8 mouse cellular contexts compared by ENCODE assay signal in genomic region chr1:121328193-121328555, GRCm38 (mm10). TPM values are rescaled to one million over a fixed set of nuclear protein-coding genes. Genes with fewer than 3 reads are reported as not detected.
DNase-seq lines count a peak whose midpoint lies in the region; ATAC-seq and TF ChIP-seq lines count a peak whose summit lies in the region.

No protein-coding gene starts in this region.

- H3K9me3 ChIP-seq in heart, embryonic 15.5 days (replicated peaks) = no peaks in the 10 kb centered on the region
- no peaks in the 10 kb centered on the region for H3K9me3 ChIP-seq in forebrain, postnatal 0 days (ENCODE audit: low read length)
- H3K9me3 ChIP-seq in liver, postnatal 0 days (ENCODE audit: low read length) = no peaks in the 10 kb centered on the region

- intact Hi-C loops in heart, postnatal 36 days (cut with DNase I) = loop anchor here (5.0 kb wide), 4 partner anchors 69 to 1206 kb away; partner anchors contain the start of genes 3110009E18Rik, Ccdc93, Dbi and Ddx18

- no peak for TF ChIP-seq EP300 in liver, postnatal 0 days (IDR thresholded peaks at IDR 0.05; ENCODE audit: low read depth)

- DNase-seq in heart, postnatal 36 days = no peak
- DNase-seq in NIH3T3 (ENCODE audit: low read depth) (peak; percentile 46), adipocyte (ENCODE audit: low spot score) (no peak), MN1 (ENCODE audit: low spot score) (no peak)
- no peak for DNase-seq in forebrain, postnatal 0 days
- DNase-seq in liver, postnatal 0 days = no peak
- no peak for DNase-seq in adrenal gland, postnatal 10 days

- peak; percentile 25; the same call in 1 of the 2 replicates for ATAC-seq in heart, embryonic 15.5 days (replicated peaks; ENCODE audit: insufficient number of reproducible peaks, insufficient read depth, low FRiP score, low read depth)
- peak; percentile 16 for ATAC-seq in forebrain, postnatal 0 days
- peak; percentile 20 for ATAC-seq in liver, postnatal 0 days

- TF ChIP-seq CTCF in forebrain, postnatal 0 days (IDR thresholded peaks at IDR 0.05; ENCODE audit: low read depth) = no peak
- TF ChIP-seq CTCF in liver, postnatal 0 days (IDR thresholded peaks at IDR 0.05; ENCODE audit: low read depth) = no peak

- H3K4me2 ChIP-seq in heart, embryonic 15.5 days = peak overlapping the region; percentile 81
- H3K4me2 ChIP-seq in forebrain, postnatal 0 days (ENCODE audit: low read depth) = peak overlapping the region; percentile 71
- peak overlapping the region; percentile 85 for H3K4me2 ChIP-seq in liver, postnatal 0 days (ENCODE audit: low read depth, low read length)

- 6% methylated on average over 7 of the region's 7 CpGs for WGBS in heart, embryonic 15.5 days
- WGBS in forebrain, postnatal 0 days = 3% methylated on average over 7 of the region's 7 CpGs
- 2% methylated on average over 7 of the region's 7 CpGs for WGBS in liver, postnatal 0 days (ENCODE audit: insufficient replicate concordance)

- H3K36me3 ChIP-seq in heart, embryonic 15.5 days = no peaks in the 10 kb centered on the region
- H3K36me3 ChIP-seq in forebrain, postnatal 0 days (ENCODE audit: insufficient read depth) = 0 out of 2 replicates have a peak, but pooled peaks cover 5% of the 10 kb centered on the region
- 0 out of 2 replicates have a peak, but pooled peaks cover 3% of the 10 kb centered on the region for H3K36me3 ChIP-seq in liver, postnatal 0 days (replicated peaks; ENCODE audit: insufficient read depth, low read length)

- peak overlapping the region; percentile 91 for H3K9ac ChIP-seq in heart, embryonic 15.5 days
- H3K9ac ChIP-seq in forebrain, postnatal 0 days = peak overlapping the region; percentile 87
- peak overlapping the region; percentile 89 for H3K9ac ChIP-seq in liver, postnatal 0 days (replicated peaks)

- H3K27ac ChIP-seq in heart, embryonic 15.5 days = peak overlapping the region; percentile 96
- H3K27ac ChIP-seq in forebrain, postnatal 0 days (ENCODE audit: low read depth, low read length) = peak overlapping the region; percentile 90
- peak overlapping the region; percentile 93 for H3K27ac ChIP-seq in liver, postnatal 0 days (ENCODE audit: low read depth)

- peaks cover 24% of the 10 kb centered on the region for H3K4me1 ChIP-seq in heart, embryonic 15.5 days (replicated peaks)
- peaks cover 19% of the 10 kb centered on the region; the same call in 1 of the 2 replicates for H3K4me1 ChIP-seq in forebrain, postnatal 0 days (ENCODE audit: insufficient read depth)
- peaks cover 18% of the 10 kb centered on the region for H3K4me1 ChIP-seq in liver, postnatal 0 days (ENCODE audit: insufficient read depth)

- H3K4me3 ChIP-seq in heart, embryonic 15.5 days = peak overlapping the region; percentile 97
- H3K4me3 ChIP-seq in forebrain, postnatal 0 days (ENCODE audit: low read depth, low read length) = peak overlapping the region; percentile 81
- peak overlapping the region; percentile 77 for H3K4me3 ChIP-seq in liver, postnatal 0 days (ENCODE audit: low read depth, low read length)

- no peaks in the 10 kb centered on the region for H3K27me3 ChIP-seq in heart, embryonic 15.5 days
- no peaks in the 10 kb centered on the region for H3K27me3 ChIP-seq in forebrain, postnatal 0 days (ENCODE audit: insufficient read depth, low read length)
- no peaks in the 10 kb centered on the region for H3K27me3 ChIP-seq in liver, postnatal 0 days (ENCODE audit: insufficient read depth, low read length)

RNA-seq across cellular contexts. Expression of gene Insig2, which starts 4.2 kb away (rescaled TPM):
- 37.8 and 41.1 TPM in 2 replicates for polyA plus RNA-seq in heart, embryonic 15.5 days (2015; fragmentation: Nextera tagmentation; extraction: Ambion mirVana)
- total RNA-seq in heart, postnatal 36 days (2021) = 10 to 100 TPM; 56.5 to 71.2 TPM
- 19.5 and 35.1 TPM in 2 replicates for total RNA-seq in forebrain, postnatal 0 days (2014; rRNA removed)
- polyA plus RNA-seq in forebrain, postnatal 0 days (2015; fragmentation: Nextera tagmentation; extraction: Ambion mirVana) = 28.4 and 39.1 TPM in 2 replicates
- polyA plus RNA-seq in liver, postnatal 0 days (2015; fragmentation: Nextera tagmentation; extraction: Ambion mirVana) = 42.5 and 47.7 TPM in 2 replicates
- 10 to 100 TPM; 47.9 to 89.9 TPM for total RNA-seq in adrenal gland, postnatal 10 days (2021)
